8 mouse cellular contexts compared by ENCODE assay signal in the genomic region with DNA sequence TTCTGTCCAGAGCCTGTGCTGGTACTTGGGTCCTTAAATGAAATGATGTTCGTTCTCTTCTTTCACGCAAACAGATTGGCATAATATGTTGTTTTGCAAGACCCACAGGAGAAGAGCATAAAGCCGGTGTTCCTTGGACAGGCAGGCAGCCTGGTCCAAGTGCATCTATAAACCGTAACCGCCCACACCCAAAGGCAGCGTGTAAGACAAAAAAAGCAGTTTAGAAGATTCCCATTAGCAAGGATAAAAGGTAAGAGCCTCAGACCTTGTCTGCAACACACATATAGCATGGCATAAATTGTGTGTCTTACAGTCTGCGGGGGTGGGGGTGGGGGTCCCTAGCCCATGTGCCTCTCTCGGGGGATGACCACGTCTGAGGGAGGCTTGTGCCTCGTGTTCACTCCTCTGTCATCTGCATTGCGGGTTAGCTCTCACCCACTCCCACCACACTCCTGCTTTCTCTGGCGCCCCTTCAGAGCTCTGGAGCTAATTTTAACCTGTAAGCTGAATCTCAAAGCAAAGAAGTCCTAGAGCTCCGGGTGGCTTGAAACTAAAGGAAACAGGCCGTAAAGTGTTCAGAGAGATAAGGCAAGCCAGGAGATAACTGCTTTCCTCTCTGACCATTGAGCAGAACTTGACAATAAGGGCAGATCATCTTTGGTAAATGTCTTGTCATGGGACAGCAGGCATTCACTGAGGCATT. TPM values are rescaled to one million over a fixed set of nuclear protein-coding genes. Genes with fewer than 3 reads are reported as not detected.
DNase-seq lines count a peak whose midpoint lies in the region; ATAC-seq and TF ChIP-seq lines count a peak whose summit lies in the region.

No protein-coding gene starts in this region.

- H3K27me3 ChIP-seq in lung, embryonic 15.5 days: no peaks in the 10 kb centered on the region
- H3K27me3 ChIP-seq in forebrain, embryonic 16.5 days (replicated peaks; ENCODE audit: control insufficient read depth, insufficient read depth, low read length): no peaks in the 10 kb centered on the region
- H3K27me3 ChIP-seq in limb, embryonic 14.5 days (ENCODE audit: control insufficient read depth, insufficient read depth, low read length): no peaks in the 10 kb centered on the region

- H3K27ac ChIP-seq in lung, embryonic 15.5 days: 0 out of 2 replicates have a peak overlapping the region, but pooled peaks have one; percentile 65
- peak overlapping the region; percentile 75 for H3K27ac ChIP-seq in forebrain, embryonic 16.5 days (ENCODE audit: low read length)
- H3K27ac ChIP-seq in limb, embryonic 14.5 days (replicated peaks; ENCODE audit: low read depth, low read length): no peak overlapping the region

- no peak for ATAC-seq in lung, embryonic 15.5 days (ENCODE audit: borderline replicate concordance, extremely low read depth, low FRiP score, low TSS enrichment)
- ATAC-seq in forebrain, embryonic 16.5 days: no peak
- ATAC-seq in limb, embryonic 14.5 days (ENCODE audit: low FRiP score, low read depth): no peak

- H3K36me3 ChIP-seq in lung, embryonic 15.5 days: no peaks in the 10 kb centered on the region
- no peaks in the 10 kb centered on the region for H3K36me3 ChIP-seq in forebrain, embryonic 16.5 days (ENCODE audit: control insufficient read depth, insufficient read depth)
- no peaks in the 10 kb centered on the region for H3K36me3 ChIP-seq in limb, embryonic 14.5 days (ENCODE audit: control insufficient read depth, insufficient read depth, low read length)

- no peak overlapping the region for H3K4me3 ChIP-seq in lung, embryonic 15.5 days
- H3K4me3 ChIP-seq in forebrain, embryonic 16.5 days (replicated peaks; ENCODE audit: low read length): no peak overlapping the region
- H3K4me3 ChIP-seq in limb, embryonic 14.5 days (replicated peaks; ENCODE audit: low read length): no peak overlapping the region

- TF ChIP-seq POLR2A in limb, embryonic 14.5 days (IDR thresholded peaks at IDR 0.05; ENCODE audit: borderline replicate concordance, extremely low read depth, insufficient read depth, insufficient read length): no peak

- no peak overlapping the region for H3K9ac ChIP-seq in lung, embryonic 15.5 days
- no peak overlapping the region for H3K9ac ChIP-seq in forebrain, embryonic 16.5 days (replicated peaks; ENCODE audit: low read depth, low read length)
- H3K9ac ChIP-seq in limb, embryonic 14.5 days (ENCODE audit: low read depth, low read length, severe bottlenecking): 0 out of 2 replicates have a peak overlapping the region, but pooled peaks have one; percentile 3

- DNase-seq in lung, adult 18-20 months: no peak
- DNase-seq in limb, embryonic 14.5 days (ENCODE audit: low spot score): no peak
- peak; percentile 72 for DNase-seq in right cerebral cortex, postnatal 25 days
- DNase-seq in gastrocnemius, postnatal 10 days: no peak
- no peak for DNase-seq in lung, postnatal 10 days
- no peak for DNase-seq in adrenal gland, adult 8-10 months

- H3K4me2 ChIP-seq in lung, embryonic 15.5 days: no peak overlapping the region
- peak overlapping the region; percentile 34; the same call in 1 of the 2 replicates for H3K4me2 ChIP-seq in forebrain, embryonic 16.5 days (ENCODE audit: low read length)
- H3K4me2 ChIP-seq in limb, embryonic 14.5 days (replicated peaks; ENCODE audit: low read depth, low read length, severe bottlenecking): no peak overlapping the region

- WGBS in lung, embryonic 15.5 days: 43% methylated on average over 14 of the region's 14 CpGs
- WGBS in forebrain, embryonic 16.5 days: 35% methylated on average over 14 of the region's 14 CpGs
- WGBS in limb, embryonic 14.5 days: 54% methylated on average over 14 of the region's 14 CpGs

- H3K9me3 ChIP-seq in lung, embryonic 15.5 days: no peaks in the 10 kb centered on the region
- no peaks in the 10 kb centered on the region for H3K9me3 ChIP-seq in forebrain, embryonic 16.5 days (ENCODE audit: control insufficient read depth, low read length)
- no peaks in the 10 kb centered on the region for H3K9me3 ChIP-seq in limb, embryonic 14.5 days (ENCODE audit: control insufficient read depth, low read length)

- H3K4me1 ChIP-seq in lung, embryonic 15.5 days: peaks cover 30% of the 10 kb centered on the region
- H3K4me1 ChIP-seq in forebrain, embryonic 16.5 days (replicated peaks; ENCODE audit: control insufficient read depth, insufficient read depth, low read length): peaks cover 30% of the 10 kb centered on the region
- peaks cover 19% of the 10 kb centered on the region for H3K4me1 ChIP-seq in limb, embryonic 14.5 days (ENCODE audit: control insufficient read depth, insufficient read depth, low read length)

RNA-seq across cellular contexts. Expression of a gene that starts 29.7 kb away (rescaled TPM):
- 16.2 and 17.9 TPM in 2 replicates for polyA plus RNA-seq in lung, embryonic 15.5 days (2015; fragmentation: Nextera tagmentation; extraction: Ambion mirVana)
- polyA plus RNA-seq in forebrain, embryonic 16.5 days (2015; fragmentation: Nextera tagmentation; extraction: Ambion mirVana): 6.9 TPM in 2 replicates
- polyA plus RNA-seq in limb, embryonic 14.5 days (2012; rRNA removed): 19.7 and 23.1 TPM in 2 replicates
- 18.1 and 20.5 TPM in 2 replicates for polyA plus RNA-seq in limb, embryonic 14.5 days (2014; fragmentation: Nextera tagmentation; extraction: Ambion mirVana)
- 10 to 100 TPM; 22.0 to 22.6 TPM for total RNA-seq in gastrocnemius, postnatal 10 days (2021)
- total RNA-seq in adrenal gland, adult 8-10 months (2022): 10 to 100 TPM; 28.4 to 44.0 (median 34.8) TPM

RNA-seq across cellular contexts. Expression of a gene that starts 49.2 kb away (rescaled TPM):
- polyA plus RNA-seq in lung, embryonic 15.5 days (2015; fragmentation: Nextera tagmentation; extraction: Ambion mirVana): 8.1 and 9.2 TPM in 2 replicates
- 11.9 and 12.1 TPM in 2 replicates for polyA plus RNA-seq in forebrain, embryonic 16.5 days (2015; fragmentation: Nextera tagmentation; extraction: Ambion mirVana)
- polyA plus RNA-seq in limb, embryonic 14.5 days (2012; rRNA removed): 34.5 and 36.9 TPM in 2 replicates
- 12.6 and 14.2 TPM in 2 replicates for polyA plus RNA-seq in limb, embryonic 14.5 days (2014; fragmentation: Nextera tagmentation; extraction: Ambion mirVana)
- total RNA-seq in gastrocnemius, postnatal 10 days (2021): 10 to 100 TPM; 38.1 to 43.4 TPM
- total RNA-seq in adrenal gland, adult 8-10 months (2022): 10 to 100 TPM; 55.1 to 70.8 (median 61.1) TPM
